Mouse (Mus musculus) kidney, embryonic 15.5 days (tissue): Measurements from ENCODE around the gene Tyrobp. TPM values are rescaled to one million over a fixed set of nuclear protein-coding genes. Genes with fewer than 3 reads are reported as not detected.

Source experiments
- ATAC-seq: fragments of 200-750 bp; cut with Nextera tagmentation; replicated peaks from 2 replicates; pipeline ENCODE4 v1.8.0; 2017; ENCODE audit warnings: moderate TSS enrichment; ENCODE audit not compliant: low FRiP score
- H3K27ac ChIP-seq: fragments of 300-500 bp; sonication (generic); 2 replicates; pipeline ENCODE4 v1.5.1; 2015; ENCODE audit warnings: mild to moderate bottlenecking, inconsistent platforms
- H3K27me3 ChIP-seq: fragments of 300-500 bp; sonication (generic); 2 replicates; pipeline ENCODE4 v1.6.1; 2015; ENCODE audit warnings: inconsistent platforms
- H3K36me3 ChIP-seq: fragments of 300-500 bp; sonication (generic); 2 replicates; pipeline ENCODE4 v1.6.1; 2015; ENCODE audit warnings: inconsistent platforms
- H3K4me1 ChIP-seq: fragments of 300-500 bp; sonication (generic); 2 replicates; pipeline ENCODE4 v1.6.1; 2015; ENCODE audit warnings: inconsistent platforms
- H3K4me2 ChIP-seq: fragments of 300-500 bp; sonication (generic); 2 replicates; pipeline ENCODE4 v1.6.1; 2015; ENCODE audit warnings: moderate library complexity, mild to moderate bottlenecking, inconsistent platforms
- H3K4me3 ChIP-seq: fragments of 300-500 bp; sonication (generic); replicated peaks from 2 replicates; pipeline ENCODE4 v1.5.1; 2015; ENCODE audit warnings: mild to moderate bottlenecking, inconsistent platforms
- H3K9ac ChIP-seq: fragments of 300-500 bp; sonication (generic); 2 replicates; pipeline ENCODE4 v1.6.1; 2015; ENCODE audit warnings: mild to moderate bottlenecking, inconsistent platforms
- H3K9me3 ChIP-seq: fragments of 300-500 bp; sonication (generic); replicated peaks from 2 replicates; pipeline ENCODE4 v1.6.1; 2016; ENCODE audit warnings: inconsistent platforms
- WGBS: fragments of 180-500 bp; shearing (Covaris S2); methylation state at CpG from one replicate; pipeline ENCODE4 v1.1.7; 2015; ENCODE audit warnings: mixed read lengths; 5-methylcytosine and 5-hydroxymethylcytosine counted together
- polyA plus RNA-seq: library from polyadenylated mRNA; unstranded; fragments of >200 nt; fragmentation: Nextera tagmentation; extraction: Ambion mirVana; gene quantifications from 2 replicates; pipeline ENCODE4 v1.2.1, GENCODE M21; 2015

Gene Tyrobp
- 33.8 and 37.9 TPM in 2 replicates for polyA plus RNA-seq

- H3K27me3 ChIP-seq = 0 out of 2 replicates have a peak, but pooled peaks cover 4% of the 10 kb centered on the region
- 68% methylated on average over 5 of the region's 5 CpGs for WGBS
- no peaks in the 10 kb centered on the region for H3K4me1 ChIP-seq
- H3K36me3 ChIP-seq = no peaks in the 10 kb centered on the region
- H3K27ac ChIP-seq = no peak within 1 kb of the TSS; the same call in 1 of the 2 replicates
- no peak within 1 kb of the TSS for H3K9ac ChIP-seq
- H3K4me2 ChIP-seq = no peak within 1 kb of the TSS
- ATAC-seq = no peak
- H3K9me3 ChIP-seq = no peaks in the 10 kb centered on the region
- no peak within 1 kb of the TSS for H3K4me3 ChIP-seq
Measured at GRCm38 (mm10) chr7:30413596-30413995, at the start of gene Tyrobp. Gene Tyrobp (plus strand): TSS chr7:30413760.

GRCm38 (mm10) chr7:30367466-30367865, 46.1 kb upstream of the Tyrobp start:
- H3K9ac ChIP-seq = no peak overlapping the region
- peaks cover 12% of the 10 kb centered on the region for H3K27me3 ChIP-seq
- H3K4me2 ChIP-seq = no peak overlapping the region
- WGBS = 72% methylated on average over 2 of the region's 2 CpGs
- H3K4me3 ChIP-seq = no peak overlapping the region
- no peak for ATAC-seq
- no peak overlapping the region for H3K27ac ChIP-seq
- H3K9me3 ChIP-seq = no peaks in the 10 kb centered on the region
- H3K4me1 ChIP-seq = peaks cover 9% of the 10 kb centered on the region
- H3K36me3 ChIP-seq = no peaks in the 10 kb centered on the region

- Histone ChIP-seq H3K9me3 (no peaks in the 10 kb centered on the region), H3K27ac (0 out of 2 replicates have a peak overlapping the region, but pooled peaks have one; percentile 22), H3K36me3 (no peaks in the 10 kb centered on the region), H3K4me2 (peak overlapping the region; percentile 74), H3K9ac (peak overlapping the region; percentile 52), H3K4me3 (peak overlapping the region; percentile 55), H3K27me3 (no peaks in the 10 kb centered on the region), H3K4me1 (peaks cover 7% of the 10 kb centered on the region; the same call in 1 of the 2 replicates)
- peak; percentile 99 for ATAC-seq
- under 1% methylated on average over 21 of the region's 21 CpGs for whole genome bisulfite sequencing
Measured at GRCm38 (mm10) chr7:30373501-30373962, 40.0 kb upstream of the Tyrobp start.

- H3K4me3 ChIP-seq = no peak overlapping the region
- 55% methylated on average over 5 of the region's 5 CpGs for WGBS
- H3K27ac ChIP-seq = no peak overlapping the region
- H3K4me1 ChIP-seq = no peaks in the 10 kb centered on the region
- H3K36me3 ChIP-seq = no peaks in the 10 kb centered on the region
- no peaks in the 10 kb centered on the region for H3K9me3 ChIP-seq
- ATAC-seq = no peak
- no peak overlapping the region for H3K9ac ChIP-seq
- H3K4me2 ChIP-seq = no peak overlapping the region
- peaks cover 3% of the 10 kb centered on the region; the same call in 1 of the 2 replicates for H3K27me3 ChIP-seq
Measured at GRCm38 (mm10) chr7:30380061-30380460, 33.5 kb upstream of the Tyrobp start.

- ATAC-seq = no peak
- Histone ChIP-seq H3K4me2 (no peak overlapping the region), H3K27me3 (peaks cover 3% of the 10 kb centered on the region; the same call in 1 of the 2 replicates), H3K36me3 (no peaks in the 10 kb centered on the region), H3K4me1 (no peaks in the 10 kb centered on the region), H3K9me3 (no peaks in the 10 kb centered on the region), H3K4me3 (no peak overlapping the region), H3K9ac (no peak overlapping the region), H3K27ac (no peak overlapping the region)
- WGBS = 84% methylated on average over 9 of the region's 9 CpGs
Measured at GRCm38 (mm10) chr7:30384106-30384505, 29.5 kb upstream of the Tyrobp start.

GRCm38 (mm10) chr7:30392746-30393520, 20.6 kb upstream of the Tyrobp start:
- WGBS = 64% methylated on average over 4 of the region's 4 CpGs
- no peak overlapping the region for H3K9ac ChIP-seq

GRCm38 (mm10) chr7:30393631-30394030, 19.9 kb upstream of the Tyrobp start:
- H3K9me3 ChIP-seq = no peaks in the 10 kb centered on the region
- H3K27ac ChIP-seq = peak overlapping the region; percentile 66
- 85% methylated on average over 4 of the region's 4 CpGs for WGBS
- no peaks in the 10 kb centered on the region for H3K27me3 ChIP-seq
- no peaks in the 10 kb centered on the region for H3K36me3 ChIP-seq
- no peak overlapping the region for H3K4me3 ChIP-seq
- no peak overlapping the region for H3K9ac ChIP-seq
- H3K4me1 ChIP-seq = no peaks in the 10 kb centered on the region
- H3K4me2 ChIP-seq = no peak overlapping the region
- no peak for ATAC-seq

More at GRCm38 (mm10) chr7:30392746-30393520, 20.6 kb upstream of the Tyrobp start:
- H3K4me2 ChIP-seq = no peak overlapping the region
- no peaks in the 10 kb centered on the region for H3K36me3 ChIP-seq
- H3K27me3 ChIP-seq = no peaks in the 10 kb centered on the region
- H3K4me3 ChIP-seq = no peak overlapping the region
- no peak overlapping the region for H3K27ac ChIP-seq
- H3K9me3 ChIP-seq = no peaks in the 10 kb centered on the region
- ATAC-seq = no peak
- no peaks in the 10 kb centered on the region for H3K4me1 ChIP-seq

- Histone ChIP-seq H3K9me3 (no peaks in the 10 kb centered on the region), H3K4me1 (0 out of 2 replicates have a peak, but pooled peaks cover 2% of the 10 kb centered on the region), H3K4me3 (no peak overlapping the region), H3K27me3 (no peaks in the 10 kb centered on the region), H3K27ac (peak overlapping the region; percentile 66), H3K36me3 (no peaks in the 10 kb centered on the region), H3K9ac (0 out of 2 replicates have a peak overlapping the region, but pooled peaks have one; percentile 21), H3K4me2 (no peak overlapping the region)
- WGBS = 48% methylated on average over 11 of the region's 11 CpGs
- ATAC-seq = 0 out of 2 replicates have a peak, but pooled peaks have one; percentile 46
Measured at GRCm38 (mm10) chr7:30394379-30394778, 19.2 kb upstream of the Tyrobp start.

- H3K9ac ChIP-seq = no peak overlapping the region
- ATAC-seq = no peak
- peak overlapping the region; percentile 63; the same call in 1 of the 2 replicates for H3K27ac ChIP-seq
- 0 out of 2 replicates have a peak, but pooled peaks cover 2% of the 10 kb centered on the region for H3K4me1 ChIP-seq
- no peaks in the 10 kb centered on the region for H3K9me3 ChIP-seq
- H3K36me3 ChIP-seq = no peaks in the 10 kb centered on the region
- WGBS = 64% methylated on average over 2 of the region's 2 CpGs
- H3K27me3 ChIP-seq = no peaks in the 10 kb centered on the region
- H3K4me3 ChIP-seq = no peak overlapping the region
- H3K4me2 ChIP-seq = no peak overlapping the region
Measured at GRCm38 (mm10) chr7:30394871-30395270, 18.7 kb upstream of the Tyrobp start.

- ATAC-seq = no peak
- WGBS = 41% methylated on average over 7 of the region's 7 CpGs
- Histone ChIP-seq H3K9me3 (no peaks in the 10 kb centered on the region), H3K4me1 (0 out of 2 replicates have a peak, but pooled peaks cover 2% of the 10 kb centered on the region), H3K4me2 (no peak overlapping the region), H3K36me3 (no peaks in the 10 kb centered on the region), H3K4me3 (no peak overlapping the region), H3K27me3 (0 out of 2 replicates have a peak, but pooled peaks cover 2% of the 10 kb centered on the region), H3K9ac (no peak overlapping the region), H3K27ac (no peak overlapping the region)
Measured at GRCm38 (mm10) chr7:30399671-30400070, 13.9 kb upstream of the Tyrobp start.

GRCm38 (mm10) chr7:30402343-30402742, 11.2 kb upstream of the Tyrobp start:
- Histone ChIP-seq H3K27ac (no peak overlapping the region), H3K4me3 (no peak overlapping the region), H3K4me1 (0 out of 2 replicates have a peak, but pooled peaks cover 2% of the 10 kb centered on the region), H3K4me2 (no peak overlapping the region), H3K9ac (no peak overlapping the region), H3K27me3 (0 out of 2 replicates have a peak, but pooled peaks cover 2% of the 10 kb centered on the region), H3K36me3 (no peaks in the 10 kb centered on the region), H3K9me3 (no peaks in the 10 kb centered on the region)
- 72% methylated on average over 4 of the region's 4 CpGs for WGBS
- no peak for ATAC-seq

- Histone ChIP-seq H3K4me3 (no peak overlapping the region), H3K9ac (no peak overlapping the region), H3K27me3 (0 out of 2 replicates have a peak, but pooled peaks cover 4% of the 10 kb centered on the region), H3K4me2 (no peak overlapping the region), H3K9me3 (no peaks in the 10 kb centered on the region), H3K4me1 (no peaks in the 10 kb centered on the region), H3K36me3 (no peaks in the 10 kb centered on the region), H3K27ac (no peak overlapping the region)
- 87% methylated on average over 3 of the region's 3 CpGs for WGBS
- no peak for ATAC-seq
Measured at GRCm38 (mm10) chr7:30408639-30409038, 4.9 kb upstream of the Tyrobp start.
